Mouse (Mus musculus) erythroblast, adult 5-6 weeks (primary cell): ENCODE data around the gene Fpgs. TPM values are rescaled to one million over a fixed set of nuclear protein-coding genes. Genes with fewer than 3 reads are reported as not detected.

Experiments
- ATAC-seq: replicated peaks from 2 replicates; pipeline ENCODE4 v1.8.0; 2016; ENCODE audit warnings: moderate number of reproducible peaks, mild to moderate bottlenecking, moderate TSS enrichment, inconsistent platforms; ENCODE audit not compliant: poor library complexity, low FRiP score, severe bottlenecking
- total RNA-seq, 2 experiments: library from RNA; stranded (forward) in 1 of 2; stranded (reverse) in 1 of 2; fragments of 150-400 nt in 1 of 2; fragments of 200-764, 138-1000 nt in 1 of 2; gene quantifications; 2 replicates each; pipeline versions ENCODE4 v1.2.3 to v1.2.4; 2015 to 2017; ENCODE audit warnings: low replicate concordance in 2 of 2

Fpgs gene
- total RNA-seq, 2 experiments from 2014 or later = 4.0 to 6.6 TPM

GRCm38 (mm10) chr2:32644083-32644482, 59.9 kb downstream of the Fpgs start:
- ATAC-seq = no peak

- no peak for ATAC-seq
Measured at GRCm38 (mm10) chr2:32642813-32643212, 61.1 kb downstream of the Fpgs start.

- ATAC-seq = no peak
Measured at GRCm38 (mm10) chr2:32641810-32642209, 62.1 kb downstream of the Fpgs start.

- ATAC-seq = no peak
Measured at GRCm38 (mm10) chr2:32640550-32641051, 63.3 kb downstream of the Fpgs start.

GRCm38 (mm10) chr2:32639632-32640031, 64.3 kb downstream of the Fpgs start:
- no peak for ATAC-seq

GRCm38 (mm10) chr2:32637778-32638281, 66.1 kb downstream of the Fpgs start:
- ATAC-seq = no peak

GRCm38 (mm10) chr2:32636617-32637016, 67.3 kb downstream of the Fpgs start:
- no peak for ATAC-seq

- no peak for ATAC-seq
Measured at GRCm38 (mm10) chr2:32634277-32635105, 69.5 kb downstream of the Fpgs start.

- no peak for ATAC-seq
Measured at GRCm38 (mm10) chr2:32633660-32634059, 70.3 kb downstream of the Fpgs start.

Other genes starting within 250 kb of the Fpgs start
- 1.2 and 2.7 TPM in 2 replicates for gene Fam102a, start 168.8 kb downstream of the Fpgs start, total RNA-seq (2015; ENCODE audit: low replicate concordance)
- gene Fam102a, start 168.8 kb downstream of the Fpgs start, total RNA-seq (2017; ENCODE audit: low replicate concordance) = 0.28 and 6.5 TPM in 2 replicates
- gene Dpm2, start 133.3 kb downstream of the Fpgs start, total RNA-seq (2015; ENCODE audit: low replicate concordance) = 26.9 and 41.0 TPM in 2 replicates
- 8.6 and 18.2 TPM in 2 replicates for gene Dpm2, start 133.3 kb downstream of the Fpgs start, total RNA-seq (2017; ENCODE audit: low replicate concordance)
- not detected in 2 replicates for gene Pip5kl1, start 129.3 kb downstream of the Fpgs start, total RNA-seq (2015; ENCODE audit: low replicate concordance)
- gene Pip5kl1, start 129.3 kb downstream of the Fpgs start, total RNA-seq (2017; ENCODE audit: low replicate concordance) = 1.9 TPM in 1 of 2 replicates, not detected in the other
- not detected in 2 replicates for gene 9430097D07Rik, start 128.5 kb downstream of the Fpgs start, total RNA-seq (2015; ENCODE audit: low replicate concordance)
- gene 9430097D07Rik, start 128.5 kb downstream of the Fpgs start, total RNA-seq (2017; ENCODE audit: low replicate concordance) = not detected in 2 replicates
- 8.8 and 9.4 TPM in 2 replicates for gene St6galnac4, start 117.0 kb downstream of the Fpgs start, total RNA-seq (2015; ENCODE audit: low replicate concordance)
- gene St6galnac4, start 117.0 kb downstream of the Fpgs start, total RNA-seq (2017; ENCODE audit: low replicate concordance) = 3.8 and 4.9 TPM in 2 replicates
- 0.77 and 3.3 TPM in 2 replicates for gene St6galnac6, start 104.4 kb downstream of the Fpgs start, total RNA-seq (2015; ENCODE audit: low replicate concordance)
- gene St6galnac6, start 104.4 kb downstream of the Fpgs start, total RNA-seq (2017; ENCODE audit: low replicate concordance) = 2.1 and 2.5 TPM in 2 replicates
- gene Ak1, start 82.4 kb downstream of the Fpgs start, total RNA-seq (2015; ENCODE audit: low replicate concordance) = not detected in 2 replicates
- gene Ak1, start 82.4 kb downstream of the Fpgs start, total RNA-seq (2017; ENCODE audit: low replicate concordance) = not detected in 2 replicates
- gene Eng, start 57.5 kb downstream of the Fpgs start, total RNA-seq (2015; ENCODE audit: low replicate concordance) = 4.0 and 6.7 TPM in 2 replicates
- 1.5 and 3.2 TPM in 2 replicates for gene Eng, start 57.5 kb downstream of the Fpgs start, total RNA-seq (2017; ENCODE audit: low replicate concordance)
- 15.0 and 25.9 TPM in 2 replicates for gene Cdk9, start 8.9 kb upstream of the Fpgs start, total RNA-seq (2015; ENCODE audit: low replicate concordance)
- 18.1 and 19.5 TPM in 2 replicates for gene Cdk9, start 8.9 kb upstream of the Fpgs start, total RNA-seq (2017; ENCODE audit: low replicate concordance)
- 15.4 and 23.2 TPM in 2 replicates for gene Sh2d3c, start 16.9 kb upstream of the Fpgs start, total RNA-seq (2015; ENCODE audit: low replicate concordance)
- 5.2 and 6.4 TPM in 2 replicates for gene Sh2d3c, start 16.9 kb upstream of the Fpgs start, total RNA-seq (2017; ENCODE audit: low replicate concordance)
- not detected in 2 replicates for gene 6330409D20Rik, start 36.9 kb upstream of the Fpgs start, total RNA-seq (2015; ENCODE audit: low replicate concordance)
- gene 6330409D20Rik, start 36.9 kb upstream of the Fpgs start, total RNA-seq (2017; ENCODE audit: low replicate concordance) = not detected in 2 replicates
- gene Tor2a, start 53.1 kb upstream of the Fpgs start, total RNA-seq (2015; ENCODE audit: low replicate concordance) = 10.4 and 11.3 TPM in 2 replicates
- 4.7 and 8.8 TPM in 2 replicates for gene Tor2a, start 53.1 kb upstream of the Fpgs start, total RNA-seq (2017; ENCODE audit: low replicate concordance)
- not detected in 2 replicates for gene Ttc16, start 71.5 kb upstream of the Fpgs start, total RNA-seq (2015; ENCODE audit: low replicate concordance)
- not detected in 2 replicates for gene Ttc16, start 71.5 kb upstream of the Fpgs start, total RNA-seq (2017; ENCODE audit: low replicate concordance)
- gene Ptrh1, start 71.6 kb upstream of the Fpgs start, total RNA-seq (2015; ENCODE audit: low replicate concordance) = 2.5 TPM in 1 of 2 replicates, not detected in the other
- not detected in 2 replicates for gene Ptrh1, start 71.6 kb upstream of the Fpgs start, total RNA-seq (2017; ENCODE audit: low replicate concordance)
- not detected in 2 replicates for gene Cfap157, start 80.3 kb upstream of the Fpgs start, total RNA-seq (2015; ENCODE audit: low replicate concordance)
- gene Cfap157, start 80.3 kb upstream of the Fpgs start, total RNA-seq (2017; ENCODE audit: low replicate concordance) = not detected in 2 replicates
- 0.96 and 1.3 TPM in 2 replicates for gene Stxbp1, start 143.1 kb upstream of the Fpgs start, total RNA-seq (2015; ENCODE audit: low replicate concordance)
- gene Stxbp1, start 143.1 kb upstream of the Fpgs start, total RNA-seq (2017; ENCODE audit: low replicate concordance) = 0.34 and 0.56 TPM in 2 replicates
- gene Fam129b, start 172.0 kb upstream of the Fpgs start, total RNA-seq (2015; ENCODE audit: low replicate concordance) = 3.1 and 5.8 TPM in 2 replicates
- gene Fam129b, start 172.0 kb upstream of the Fpgs start, total RNA-seq (2017; ENCODE audit: low replicate concordance) = 2.6 and 5.6 TPM in 2 replicates